Mouse (Mus musculus): Measurements from ENCODE around the gene Sumo1.

DNA sequence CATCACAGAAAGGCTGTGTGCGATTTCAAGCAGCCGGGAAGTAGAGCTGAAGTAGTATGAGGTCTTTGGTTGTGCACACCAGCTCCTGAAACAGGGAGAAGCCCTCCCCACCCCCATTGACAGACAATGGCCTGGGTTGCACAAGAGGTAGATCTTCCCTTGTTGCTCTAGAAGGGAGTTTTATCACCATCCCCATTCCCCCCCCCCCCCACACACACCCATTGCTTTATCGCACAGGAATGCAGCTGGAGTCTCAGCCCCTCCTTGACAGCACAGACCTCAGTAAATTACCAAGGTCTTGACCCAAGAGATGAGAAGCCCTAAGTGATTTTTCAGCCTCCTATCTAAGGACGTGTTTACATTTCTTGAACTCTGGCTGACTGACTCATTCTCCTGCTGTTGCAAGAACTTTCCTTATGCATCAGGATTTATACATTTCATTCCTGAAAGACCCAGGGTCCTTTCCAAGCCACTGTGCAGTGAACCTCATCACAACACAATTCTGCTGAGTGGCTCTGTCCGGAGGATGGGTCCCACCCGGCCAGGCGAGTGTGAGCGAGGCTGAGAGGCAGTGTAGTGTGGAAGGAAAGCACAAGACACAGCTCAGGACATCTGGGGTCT, 90.4 kb downstream of the Sumo1 start:
- no peak for TF ChIP-seq POLR2A (IDR thresholded peaks at IDR 0.05; ENCODE audit: borderline replicate concordance, insufficient read depth, low read length)
- no peak for TF ChIP-seq CTCF (IDR thresholded peaks at IDR 0.05; ENCODE audit: borderline replicate concordance, insufficient read depth, low read depth, low read length)
